Mouse (Mus musculus): ENCODE results near the gene Gnat3.
A peak's percentile ranks its signal among the peaks of the same experiment; 100 is the strongest.

The Gnat3 gene

DNA sequence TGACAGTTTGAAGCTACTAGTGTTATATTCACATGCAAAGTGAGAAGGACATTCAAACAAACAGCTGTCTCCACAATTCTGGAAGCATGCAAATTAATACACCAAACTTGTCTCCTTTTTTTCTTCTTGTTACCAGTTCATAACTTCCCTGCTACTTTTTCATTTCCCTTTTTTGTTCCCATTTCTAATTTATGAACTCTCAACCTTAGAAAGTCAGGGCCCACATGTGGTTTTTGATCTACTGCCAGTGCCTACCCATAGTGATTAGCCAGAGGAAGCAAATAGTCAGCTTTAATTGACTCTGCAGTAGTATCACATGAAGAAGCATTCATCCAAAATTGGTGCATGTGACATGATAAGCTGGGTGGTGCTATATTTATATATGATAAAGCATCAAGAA is 44.7 kb downstream of the Gnat3 start:
- DNase-seq: peak in 1 of 2 experiments; percentile 28

DNA sequence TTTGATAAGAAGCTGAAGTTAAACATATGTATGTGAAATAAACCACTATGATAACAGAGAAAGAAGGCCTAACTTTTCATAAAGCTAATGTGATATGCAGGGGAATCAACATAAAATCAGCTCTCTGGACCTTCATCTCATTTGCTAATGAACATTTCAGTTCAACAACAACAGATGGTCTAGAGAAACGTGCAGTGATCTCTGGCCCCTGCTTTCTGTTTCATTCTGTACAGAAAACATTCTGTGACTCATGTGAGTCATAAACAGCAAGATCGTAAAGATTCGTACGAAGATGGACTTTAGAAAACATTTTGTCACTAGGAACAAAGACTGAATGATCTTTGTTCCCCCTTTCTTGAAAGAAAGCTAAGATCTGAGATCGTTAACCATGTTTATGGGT is 48.0 kb downstream of the Gnat3 start:
- DNase-seq: no peak

DNA sequence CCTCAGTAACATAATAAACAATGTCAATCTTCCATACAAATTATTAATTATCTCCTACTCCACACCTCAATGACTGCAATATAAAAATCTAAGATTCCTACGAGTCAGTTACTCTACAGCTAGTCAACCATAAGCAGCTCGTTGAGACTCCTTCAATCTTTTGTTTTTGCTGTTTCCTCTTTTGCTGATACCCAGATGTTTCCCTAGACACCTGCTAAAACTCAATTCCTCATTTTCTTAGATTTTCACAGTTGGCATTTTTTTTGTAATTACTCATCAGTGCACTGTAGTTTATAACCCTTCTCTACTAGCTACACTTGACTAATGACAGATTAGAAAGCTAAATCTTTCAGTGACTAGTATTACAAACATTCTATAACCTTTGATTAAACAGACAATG is 50.8 kb downstream of the Gnat3 start:
- DNase-seq: no peak

DNA sequence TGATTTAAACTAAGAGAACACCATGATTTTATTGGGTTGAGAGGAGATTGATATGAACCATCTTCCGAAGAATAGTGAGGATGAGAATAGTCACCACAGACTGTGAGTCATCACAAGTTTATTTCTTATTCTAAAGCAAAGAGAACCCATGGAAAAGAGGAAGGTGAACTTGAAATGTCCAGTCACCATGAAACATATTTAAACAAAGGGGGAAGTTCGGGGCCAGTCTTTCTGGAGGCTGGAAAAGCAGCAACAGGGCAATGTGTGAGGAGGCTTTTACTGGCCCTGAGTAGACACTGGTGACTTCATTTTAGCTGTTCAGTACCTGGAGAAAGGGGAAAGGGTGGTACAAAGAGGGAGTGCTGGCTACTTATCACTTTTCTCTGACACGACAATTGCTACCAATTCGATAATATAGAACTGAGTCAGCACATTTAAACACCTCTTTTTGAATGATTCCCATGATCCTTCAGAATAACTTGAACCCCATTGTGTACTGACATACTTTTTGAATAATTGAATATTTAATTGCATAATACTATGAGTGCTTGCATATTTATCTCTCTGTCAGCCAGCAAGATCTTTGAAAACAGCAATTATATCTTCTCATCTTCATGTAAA is 52.0 kb downstream of the Gnat3 start:
- DNase-seq: no peak

DNA sequence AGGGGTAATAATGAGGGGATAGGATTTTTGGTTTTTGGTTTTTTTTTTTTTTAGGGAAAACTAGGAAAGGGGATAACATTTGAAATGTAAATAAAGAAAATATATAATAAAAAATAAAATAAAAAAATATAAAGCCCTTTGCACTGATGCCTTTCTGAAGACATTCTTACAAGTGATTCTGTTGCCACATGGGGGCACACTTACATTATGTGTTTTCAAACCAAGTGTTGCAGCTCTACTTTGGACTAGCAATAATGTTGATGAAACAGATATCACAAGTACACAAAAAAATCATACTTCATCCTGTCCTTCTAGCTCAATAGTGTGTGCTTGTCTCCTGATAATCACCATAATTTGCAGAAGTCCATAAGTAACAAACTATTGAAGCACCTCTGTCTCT is 61.0 kb downstream of the Gnat3 start:
- DNase-seq: no peak

DNA sequence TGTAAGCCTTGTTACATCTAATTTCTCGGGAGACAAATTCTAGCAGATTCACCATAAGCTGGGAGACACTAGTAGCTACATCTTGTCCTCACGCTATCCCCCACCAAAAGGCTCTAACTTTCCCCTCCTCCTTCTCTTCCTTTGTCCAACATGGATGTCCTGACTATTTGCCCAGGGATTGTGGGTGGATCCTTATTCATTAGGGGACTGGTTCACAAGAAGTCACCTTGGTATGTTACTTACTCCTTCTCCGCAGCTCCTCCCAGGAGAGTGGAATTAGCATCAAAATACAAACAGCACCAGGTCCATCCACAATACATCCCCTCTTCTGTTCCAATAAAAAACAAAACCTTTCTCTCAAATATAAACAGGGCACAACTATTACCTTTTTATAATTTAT is 65.2 kb downstream of the Gnat3 start:
- DNase-seq: no peak

DNA sequence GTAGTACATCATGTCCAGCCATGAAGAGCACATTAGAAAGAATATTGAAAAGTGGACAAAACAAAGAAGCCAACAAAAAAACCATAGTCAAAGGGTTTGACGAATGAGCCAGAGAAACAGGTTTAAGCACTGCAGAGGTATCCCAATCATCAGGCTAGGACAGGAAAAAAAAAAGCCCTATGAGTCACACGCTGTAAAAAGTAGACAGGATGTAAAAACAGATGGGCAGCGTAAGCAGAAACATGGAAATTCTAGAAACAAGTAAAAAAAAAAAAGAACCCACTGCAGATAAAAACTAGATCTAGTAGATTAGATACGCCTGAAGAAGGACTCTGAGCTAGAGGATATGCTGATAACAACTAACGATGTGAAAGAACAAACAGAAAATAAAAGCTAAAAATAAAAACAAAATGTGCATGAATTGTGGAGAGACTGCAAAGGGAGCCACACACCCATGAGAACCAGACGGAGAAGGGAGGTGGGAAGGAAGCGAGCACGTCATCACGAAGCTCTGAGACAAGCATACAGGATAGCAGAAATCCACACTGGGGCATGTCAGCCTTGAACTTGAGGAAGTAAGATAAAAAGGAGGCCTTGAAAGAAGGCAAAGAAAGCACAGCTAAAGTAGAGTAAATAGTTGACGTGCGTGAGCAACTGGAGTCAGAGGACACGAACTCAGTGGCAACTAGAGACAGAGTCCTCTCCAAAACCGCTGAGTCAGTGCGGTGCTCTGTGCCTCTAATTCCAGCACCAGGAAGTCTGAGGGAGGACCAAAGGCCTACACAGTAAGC is 73.7 kb downstream of the Gnat3 start:
- no peak for DNase-seq

DNA sequence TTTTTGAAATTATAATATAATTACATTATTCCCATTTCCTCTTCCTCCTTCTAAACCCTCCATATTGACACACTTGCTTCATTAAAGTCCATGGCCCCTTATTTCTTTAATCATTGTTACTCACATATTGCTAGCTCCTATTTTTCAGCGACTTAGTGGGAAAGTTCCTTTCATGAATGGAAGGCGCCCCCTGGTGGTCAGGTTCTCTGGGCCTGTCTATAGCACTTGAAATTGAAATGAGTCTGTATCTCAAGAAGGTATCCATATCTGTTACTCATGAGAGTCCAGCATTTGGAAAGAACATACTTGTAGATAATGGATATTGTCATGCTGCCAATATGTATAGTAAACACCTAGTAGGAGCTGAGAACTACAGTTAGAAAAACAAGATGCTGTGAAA is 80.7 kb downstream of the Gnat3 start:
- DNase-seq: peak; percentile 15 to 72

DNA sequence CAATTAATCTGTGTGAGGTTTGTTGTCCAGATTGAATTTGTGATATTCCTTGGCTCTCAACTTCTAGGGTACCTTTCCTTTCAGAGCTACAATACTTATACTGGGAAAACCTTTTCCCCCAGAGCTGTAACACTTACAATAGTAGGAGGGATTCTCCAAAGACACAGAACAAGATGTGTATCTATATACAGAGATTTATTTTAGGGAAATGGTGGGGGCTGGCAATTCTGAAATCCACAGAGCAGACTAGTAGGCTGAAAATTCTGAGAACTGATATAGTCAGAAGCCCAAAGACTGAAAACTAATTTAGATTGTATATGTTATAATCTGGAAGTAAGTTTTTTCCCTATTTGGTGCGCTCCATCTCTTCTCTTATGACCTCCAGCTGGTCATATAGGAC is 86.5 kb downstream of the Gnat3 start:
- DNase-seq: no peak

DNA sequence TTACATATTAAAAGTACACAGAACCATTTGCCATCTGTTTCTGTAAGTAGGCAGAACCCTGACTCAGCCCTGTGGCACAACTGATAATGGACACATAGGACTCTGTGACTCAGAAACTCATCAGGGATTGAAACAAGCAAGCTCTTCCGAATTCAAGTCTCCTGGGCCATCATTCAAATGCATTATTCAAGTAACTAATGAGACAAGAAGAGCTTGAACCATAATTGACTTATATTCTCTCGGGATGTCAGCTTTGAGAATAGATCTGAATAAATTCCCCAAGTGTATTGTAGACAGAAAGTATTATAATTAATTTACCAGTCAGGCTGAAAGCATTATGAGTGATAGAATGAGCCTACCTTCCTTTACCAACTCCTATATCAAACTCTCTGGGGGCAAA is 93.0 kb downstream of the Gnat3 start:
- DNase-seq: no peak

All from kidney, adult 8-10 months (tissue).